Mouse (Mus musculus) forebrain, embryonic 16.5 days (tissue): ENCODE measurements around the gene Lmntd1. TPM values are rescaled to one million over a fixed set of nuclear protein-coding genes. Genes with fewer than 3 reads are reported as not detected.

Experiments used
- ATAC-seq: fragments of 200-750 bp; cut with Nextera tagmentation; 2 replicates; pipeline ENCODE4 v1.8.0; 2017; ENCODE audit warnings: mild to moderate bottlenecking, moderate library complexity
- H3K27ac ChIP-seq: fragments of 300-500 bp; sonication (generic); 2 replicates; pipeline ENCODE4 v1.5.1; 2014; ENCODE audit warnings: low read length, control low read depth
- H3K27me3 ChIP-seq: fragments of 300-500 bp; sonication (generic); replicated peaks from 2 replicates; pipeline ENCODE4 v1.6.1; 2014; ENCODE audit warnings: low read length; ENCODE audit not compliant: control insufficient read depth, insufficient read depth
- H3K36me3 ChIP-seq: fragments of 300-500 bp; sonication (generic); 2 replicates; pipeline ENCODE4 v1.6.1; 2014; ENCODE audit not compliant: control insufficient read depth, insufficient read depth
- H3K4me1 ChIP-seq: fragments of 300-500 bp; sonication (generic); replicated peaks from 2 replicates; pipeline ENCODE4 v1.6.1; 2014; ENCODE audit warnings: low read length; ENCODE audit not compliant: control insufficient read depth, insufficient read depth
- H3K4me2 ChIP-seq: fragments of 300-500 bp; sonication (generic); 2 replicates; pipeline ENCODE4 v1.6.1; 2014; ENCODE audit warnings: mild to moderate bottlenecking, low read length, control low read depth
- H3K4me3 ChIP-seq: fragments of 300-500 bp; sonication (generic); replicated peaks from 2 replicates; pipeline ENCODE4 v1.5.1; 2014; ENCODE audit warnings: mild to moderate bottlenecking, low read length, control low read depth
- H3K9ac ChIP-seq: fragments of 300-500 bp; sonication (generic); replicated peaks from 2 replicates; pipeline ENCODE4 v1.6.1; 2014; ENCODE audit warnings: low read depth, low read length, control low read depth
- H3K9me3 ChIP-seq: fragments of 300-500 bp; sonication (generic); 2 replicates; pipeline ENCODE4 v1.6.1; 2016; ENCODE audit warnings: low read length; ENCODE audit not compliant: control insufficient read depth
- WGBS: fragments of 180-500 bp; shearing (Covaris S2); extraction: QIAGEN DNeasy Blood & Tissue Kit; methylation state at CpG from one replicate; pipeline ENCODE4 v1.1.7; 2014; 5-methylcytosine and 5-hydroxymethylcytosine counted together
- polyA plus RNA-seq: library from polyadenylated mRNA; unstranded; fragments of >200 nt; fragmentation: Nextera tagmentation; extraction: Ambion mirVana; gene quantifications from 2 replicates; pipeline ENCODE4 v1.2.1, GENCODE M21; 2015

Gene Lmntd1
- polyA plus RNA-seq, 1 experiment from 2014 or later: 0.73 TPM

DNA sequence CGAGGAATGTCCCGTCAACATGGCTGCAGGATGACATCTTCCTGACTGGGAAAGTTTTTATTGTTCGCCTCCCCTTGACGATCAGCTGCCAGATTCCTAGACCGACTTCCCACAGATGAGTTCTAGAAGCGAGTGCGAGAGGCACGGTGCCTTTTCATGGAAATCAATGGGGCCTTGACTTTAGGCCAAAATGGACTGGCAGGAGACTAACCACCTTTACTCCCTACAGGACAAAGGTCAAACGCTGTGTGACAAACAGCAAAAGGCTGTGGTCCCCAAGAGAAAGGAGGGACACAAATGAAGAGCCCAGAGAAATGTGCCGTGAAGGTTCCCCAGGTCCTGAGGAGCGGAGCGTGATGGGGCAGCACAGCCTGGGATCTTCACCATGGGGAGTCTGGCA lies 91.5 kb downstream of the Lmntd1 start:
- no peak overlapping the region for H3K27ac ChIP-seq
- H3K4me3 ChIP-seq: no peak overlapping the region
- no peaks in the 10 kb centered on the region for H3K27me3 ChIP-seq
- H3K9me3 ChIP-seq: no peaks in the 10 kb centered on the region
- no peak overlapping the region for H3K4me2 ChIP-seq
- ATAC-seq: no peak
- WGBS: 90% methylated on average over 12 of the region's 12 CpGs
- H3K9ac ChIP-seq: no peak overlapping the region
- H3K36me3 ChIP-seq: no peaks in the 10 kb centered on the region
- H3K4me1 ChIP-seq: no peaks in the 10 kb centered on the region

GRCm38 (mm10) chr6:145517002-145517401 lies 97.1 kb downstream of the Lmntd1 start:
- peak; percentile 50; the same call in 1 of the 2 replicates for ATAC-seq
- Histone ChIP-seq H3K4me2 (no peak overlapping the region), H3K9ac (no peak overlapping the region), H3K4me3 (no peak overlapping the region), H3K4me1 (peaks cover 5% of the 10 kb centered on the region; the same call in 1 of the 2 replicates), H3K27ac (no peak overlapping the region), H3K9me3 (no peaks in the 10 kb centered on the region), H3K36me3 (no peaks in the 10 kb centered on the region), H3K27me3 (no peaks in the 10 kb centered on the region)
- WGBS: 35% methylated on average over 10 of the region's 10 CpGs

GRCm38 (mm10) chr6:145515859-145516581 lies 98.1 kb downstream of the Lmntd1 start:
- ATAC-seq: peak; percentile 49
- H3K27ac ChIP-seq: no peak overlapping the region

DNA sequence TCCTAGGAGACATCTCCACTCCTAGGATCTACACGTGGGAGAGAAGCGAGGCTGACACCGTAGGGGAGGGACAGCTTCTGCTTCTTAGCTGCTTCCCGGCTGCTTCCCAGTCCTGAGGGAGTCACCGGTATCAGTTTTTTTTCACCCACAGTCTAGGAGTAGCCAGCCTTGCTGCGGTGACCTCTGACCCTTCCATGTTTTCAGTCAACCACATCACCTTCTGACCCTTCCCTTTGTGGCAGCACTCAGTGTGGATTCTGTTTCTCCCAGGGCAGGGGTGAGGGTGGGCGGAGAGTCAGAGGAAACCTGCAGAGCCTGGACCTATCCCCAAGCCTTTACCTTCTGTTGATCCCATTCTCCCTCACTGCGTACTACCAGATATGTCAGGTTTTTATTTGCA lies 102.9 kb downstream of the Lmntd1 start:
- no peaks in the 10 kb centered on the region for H3K36me3 ChIP-seq
- H3K27ac ChIP-seq: no peak overlapping the region
- no peak for ATAC-seq
- H3K4me3 ChIP-seq: no peak overlapping the region
- H3K9me3 ChIP-seq: no peaks in the 10 kb centered on the region
- 67% methylated on average over 8 of the region's 8 CpGs for WGBS
- H3K4me1 ChIP-seq: peaks cover 4% of the 10 kb centered on the region; the same call in 1 of the 2 replicates
- H3K9ac ChIP-seq: no peak overlapping the region
- no peaks in the 10 kb centered on the region for H3K27me3 ChIP-seq
- H3K4me2 ChIP-seq: no peak overlapping the region

More at GRCm38 (mm10) chr6:145515859-145516581, 98.1 kb downstream of the Lmntd1 start:
- WGBS: 74% methylated on average over 10 of the region's 10 CpGs
- no peak overlapping the region for H3K4me2 ChIP-seq
- H3K9ac ChIP-seq: no peak overlapping the region
- no peaks in the 10 kb centered on the region for H3K36me3 ChIP-seq
- H3K4me3 ChIP-seq: no peak overlapping the region
- no peaks in the 10 kb centered on the region for H3K9me3 ChIP-seq
- peaks cover 5% of the 10 kb centered on the region; the same call in 1 of the 2 replicates for H3K4me1 ChIP-seq
- no peaks in the 10 kb centered on the region for H3K27me3 ChIP-seq

GRCm38 (mm10) chr6:145508828-145509227 lies 105.3 kb downstream of the Lmntd1 start:
- H3K27me3 ChIP-seq: no peaks in the 10 kb centered on the region
- H3K9me3 ChIP-seq: no peaks in the 10 kb centered on the region; the same call in 1 of the 2 replicates
- H3K36me3 ChIP-seq: no peaks in the 10 kb centered on the region
- H3K27ac ChIP-seq: no peak overlapping the region
- no peak for ATAC-seq
- H3K4me2 ChIP-seq: no peak overlapping the region
- no peak overlapping the region for H3K9ac ChIP-seq
- 88% methylated on average over 12 of the region's 12 CpGs for WGBS
- H3K4me1 ChIP-seq: no peaks in the 10 kb centered on the region
- H3K4me3 ChIP-seq: no peak overlapping the region

DNA sequence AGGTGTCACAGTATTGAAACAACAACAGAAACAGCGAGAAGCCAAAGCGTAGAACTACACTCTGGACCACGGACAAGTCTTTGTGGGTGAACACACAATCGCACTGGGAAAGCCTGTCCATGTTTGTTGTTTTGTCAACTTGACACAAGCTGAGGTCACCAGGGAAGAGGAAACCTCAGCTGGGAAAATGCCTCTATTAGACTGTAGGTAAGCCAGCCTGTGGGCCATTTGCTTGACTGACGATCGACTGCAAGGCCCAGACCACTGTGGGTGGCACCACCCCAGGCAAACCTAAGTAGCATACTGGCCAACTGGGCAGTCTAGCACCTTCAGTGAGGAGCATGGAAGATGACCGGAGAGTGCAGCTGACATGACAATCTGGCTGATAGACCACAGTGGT lies 112.4 kb downstream of the Lmntd1 start:
- Histone ChIP-seq H3K27ac (no peak overlapping the region), H3K36me3 (no peaks in the 10 kb centered on the region), H3K4me2 (no peak overlapping the region), H3K9ac (no peak overlapping the region), H3K9me3 (peaks cover 2% of the 10 kb centered on the region; the same call in 1 of the 2 replicates), H3K27me3 (no peaks in the 10 kb centered on the region), H3K4me3 (no peak overlapping the region), H3K4me1 (peaks cover 5% of the 10 kb centered on the region; the same call in 1 of the 2 replicates)
- no peak for ATAC-seq
- 84% methylated on average over 7 of the region's 7 CpGs for WGBS

DNA sequence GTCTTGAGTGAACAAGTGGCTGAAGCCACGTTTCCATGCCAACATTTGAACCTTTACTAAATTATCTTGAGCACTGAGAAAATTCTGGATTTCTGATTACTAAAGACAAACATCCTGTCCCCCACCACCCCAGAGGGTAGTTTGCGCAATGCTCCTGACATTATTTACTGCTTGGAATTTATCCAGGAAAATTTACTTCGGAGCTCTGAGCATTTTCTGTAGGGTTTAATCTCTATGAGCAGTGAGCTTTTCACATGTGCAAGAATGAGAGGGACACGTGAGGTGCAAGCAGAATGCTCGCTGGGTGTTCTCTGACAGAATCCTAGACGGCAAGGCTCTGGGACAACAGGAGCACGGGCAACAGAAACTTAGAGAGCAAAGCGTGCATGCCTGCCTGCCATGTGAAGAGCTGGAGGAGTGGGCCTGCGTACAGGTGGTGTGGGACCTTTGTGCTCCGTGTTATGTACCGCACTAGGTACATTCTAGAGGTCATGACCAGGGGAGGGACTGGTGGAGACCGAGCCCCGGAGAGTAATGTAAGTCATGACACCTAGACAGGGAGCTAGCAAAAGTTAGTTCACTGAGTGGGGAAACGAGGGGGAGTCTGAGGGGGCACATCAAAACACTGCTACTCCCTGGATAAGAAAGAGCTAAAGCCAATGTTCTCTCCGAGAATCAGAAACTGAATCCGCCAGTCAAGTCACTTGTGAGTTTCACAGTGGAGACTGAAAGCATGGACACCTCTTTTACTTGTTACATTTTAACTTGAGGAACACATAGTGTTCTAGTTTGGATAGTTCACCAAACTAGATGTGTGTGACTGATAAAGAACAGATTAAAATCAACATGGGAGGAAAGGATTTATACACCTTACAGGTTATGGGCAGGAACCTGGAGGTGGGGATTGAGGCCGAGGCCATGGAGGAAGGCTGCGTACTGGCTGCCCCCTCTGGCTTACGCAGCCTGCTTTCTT lies 114.3 kb downstream of the Lmntd1 start:
- H3K27ac ChIP-seq: no peak overlapping the region
- no peak overlapping the region for H3K4me2 ChIP-seq
- no peak for ATAC-seq
- H3K9me3 ChIP-seq: peaks cover 2% of the 10 kb centered on the region; the same call in 1 of the 2 replicates
- 82% methylated on average over 19 of the region's 19 CpGs for WGBS
- H3K27me3 ChIP-seq: no peaks in the 10 kb centered on the region
- no peaks in the 10 kb centered on the region for H3K36me3 ChIP-seq
- peaks cover 5% of the 10 kb centered on the region; the same call in 1 of the 2 replicates for H3K4me1 ChIP-seq
- H3K9ac ChIP-seq: no peak overlapping the region
- no peak overlapping the region for H3K4me3 ChIP-seq

DNA sequence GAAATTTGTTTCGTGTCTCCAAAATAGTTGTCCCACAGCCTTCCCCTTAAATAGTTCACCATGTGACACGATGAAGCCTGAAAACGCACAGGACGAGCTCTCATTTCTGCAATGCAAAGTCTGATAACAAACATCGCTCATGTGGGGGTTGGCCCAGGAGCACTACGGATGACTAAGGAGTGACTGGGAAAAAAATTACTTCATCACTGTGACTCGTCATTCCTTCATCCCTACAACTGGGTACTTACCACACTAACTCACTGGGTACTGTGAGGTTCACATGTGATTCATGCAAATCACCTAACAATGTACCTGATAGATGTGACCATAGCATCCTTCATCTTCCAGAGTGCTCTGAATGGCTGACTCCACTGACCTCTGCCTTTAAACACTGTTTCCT lies 118.4 kb downstream of the Lmntd1 start:
- no peaks in the 10 kb centered on the region for H3K4me1 ChIP-seq
- no peak overlapping the region for H3K4me2 ChIP-seq
- ATAC-seq: no peak
- H3K27me3 ChIP-seq: no peaks in the 10 kb centered on the region
- no peak overlapping the region for H3K4me3 ChIP-seq
- H3K36me3 ChIP-seq: no peaks in the 10 kb centered on the region
- 93% methylated on average over 7 of the region's 7 CpGs for WGBS
- no peak overlapping the region for H3K9ac ChIP-seq
- no peak overlapping the region for H3K27ac ChIP-seq
- H3K9me3 ChIP-seq: no peaks in the 10 kb centered on the region

DNA sequence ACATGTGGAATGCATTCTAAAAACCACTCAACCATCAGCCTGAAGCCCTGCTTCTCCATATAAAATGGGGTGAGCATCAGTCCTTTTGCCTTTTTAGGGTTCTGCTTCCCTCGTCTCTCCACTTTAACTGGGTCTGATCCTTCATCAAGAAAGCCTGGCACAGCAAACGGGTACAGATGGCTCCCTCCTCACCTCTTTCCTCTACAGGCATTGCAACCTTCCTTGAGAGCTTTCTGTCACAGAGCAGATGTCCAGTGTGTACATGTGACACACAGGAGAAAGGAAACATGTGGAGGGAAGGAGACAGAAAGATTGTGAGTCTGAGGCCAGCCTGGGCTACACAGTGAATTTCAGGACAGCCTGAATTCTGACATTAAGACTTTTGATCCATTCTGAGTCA lies 125.9 kb downstream of the Lmntd1 start:
- Histone ChIP-seq H3K4me1 (peaks cover 21% of the 10 kb centered on the region), H3K27ac (0 out of 2 replicates have a peak overlapping the region, but pooled peaks have one; percentile 31), H3K9me3 (no peaks in the 10 kb centered on the region), H3K4me3 (no peak overlapping the region), H3K27me3 (no peaks in the 10 kb centered on the region), H3K36me3 (no peaks in the 10 kb centered on the region), H3K4me2 (no peak overlapping the region), H3K9ac (no peak overlapping the region)
- WGBS: 50% methylated on average over 2 of the region's 2 CpGs
- 0 out of 2 replicates have a peak, but pooled peaks have one; percentile 40 for ATAC-seq
